Mouse (Mus musculus) kidney, adult 11 months (tissue): ENCODE data around the gene Sdhb.

Source experiments
- DNase-seq: peaks from one replicate; pipeline ENCODE4 v3.0.0; 2022

The Sdhb gene

DNA sequence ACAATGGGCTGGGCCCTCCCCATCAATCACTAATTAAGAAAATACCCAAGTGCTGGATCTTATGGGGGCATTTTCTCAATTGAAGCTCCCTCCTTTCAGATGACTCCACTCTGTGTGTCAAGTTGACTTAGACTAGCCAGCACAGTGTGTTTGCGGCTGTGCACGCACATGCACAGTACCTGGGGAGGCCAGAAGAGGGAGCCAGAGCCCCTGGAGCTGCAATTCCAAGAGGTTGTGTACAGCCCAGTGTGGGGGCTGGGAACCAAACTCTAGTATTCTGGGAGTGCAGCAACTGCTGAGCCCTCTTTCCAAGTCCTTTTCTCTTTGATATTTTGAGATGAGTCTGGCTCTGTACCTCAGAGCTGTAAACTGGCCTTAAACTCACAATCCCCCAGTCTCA lies 20.6 kb downstream of the Sdhb start:
- DNase-seq: no peak

DNA sequence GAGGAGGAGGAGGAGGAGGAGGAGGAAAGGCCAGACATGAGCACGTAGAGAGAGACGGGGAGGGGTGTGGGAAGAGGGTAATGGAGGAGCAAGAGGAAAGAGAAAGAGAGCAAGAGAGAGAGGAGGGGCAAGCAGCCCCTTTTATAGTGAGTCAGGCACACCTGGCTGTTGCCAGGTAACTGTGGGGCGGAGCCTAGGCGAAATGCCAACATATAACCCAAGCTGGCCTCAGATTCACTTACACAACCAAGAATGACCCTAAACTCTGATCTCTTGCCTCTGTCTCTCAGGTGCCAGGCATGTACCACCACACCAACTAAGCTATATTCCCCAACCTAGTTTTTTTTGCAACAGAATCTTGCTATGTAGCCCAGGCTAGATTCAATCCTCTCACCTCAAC lies 21.8 kb downstream of the Sdhb start:
- DNase-seq: no peak

DNA sequence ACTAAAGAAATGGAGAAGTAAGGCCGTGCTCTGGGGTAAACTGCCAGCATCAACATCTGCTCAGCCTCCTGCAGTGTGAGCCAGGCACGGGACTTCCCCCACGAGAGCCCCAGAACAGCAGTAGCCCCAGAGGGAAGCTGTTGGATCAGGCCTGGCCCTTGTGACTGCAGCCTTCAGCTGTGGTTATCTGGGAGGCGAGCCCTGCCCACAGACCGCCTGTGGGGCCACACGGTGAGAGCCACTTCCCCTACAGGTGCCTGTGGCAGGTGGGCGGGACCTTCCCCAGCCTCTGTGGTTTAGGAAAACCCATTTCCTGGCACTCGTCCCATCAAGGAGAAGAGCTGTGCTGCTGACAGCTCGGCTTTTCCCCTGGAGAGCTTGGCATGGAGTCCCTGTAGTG lies 22.4 kb downstream of the Sdhb start:
- DNase-seq: peak; percentile 36

DNA sequence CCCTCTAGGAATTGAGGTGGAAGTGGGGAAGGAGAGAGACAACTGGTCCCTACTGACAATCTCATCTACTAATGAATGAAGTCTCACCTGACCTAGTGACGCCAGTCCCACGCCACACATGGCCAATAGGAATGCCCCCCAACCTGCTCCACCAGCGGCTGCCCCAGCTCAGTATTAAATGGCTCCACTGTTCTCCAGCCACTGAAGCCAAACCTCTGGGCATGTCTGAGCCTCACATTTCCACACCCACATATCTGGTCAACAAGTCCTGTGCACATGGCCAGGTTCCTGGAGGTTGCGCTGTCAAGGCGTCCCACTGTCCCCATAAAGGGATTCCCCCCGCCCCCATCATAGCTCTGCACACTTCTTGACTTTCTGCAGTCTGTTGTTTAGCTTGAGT lies 23.5 kb downstream of the Sdhb start:
- no peak for DNase-seq

DNA sequence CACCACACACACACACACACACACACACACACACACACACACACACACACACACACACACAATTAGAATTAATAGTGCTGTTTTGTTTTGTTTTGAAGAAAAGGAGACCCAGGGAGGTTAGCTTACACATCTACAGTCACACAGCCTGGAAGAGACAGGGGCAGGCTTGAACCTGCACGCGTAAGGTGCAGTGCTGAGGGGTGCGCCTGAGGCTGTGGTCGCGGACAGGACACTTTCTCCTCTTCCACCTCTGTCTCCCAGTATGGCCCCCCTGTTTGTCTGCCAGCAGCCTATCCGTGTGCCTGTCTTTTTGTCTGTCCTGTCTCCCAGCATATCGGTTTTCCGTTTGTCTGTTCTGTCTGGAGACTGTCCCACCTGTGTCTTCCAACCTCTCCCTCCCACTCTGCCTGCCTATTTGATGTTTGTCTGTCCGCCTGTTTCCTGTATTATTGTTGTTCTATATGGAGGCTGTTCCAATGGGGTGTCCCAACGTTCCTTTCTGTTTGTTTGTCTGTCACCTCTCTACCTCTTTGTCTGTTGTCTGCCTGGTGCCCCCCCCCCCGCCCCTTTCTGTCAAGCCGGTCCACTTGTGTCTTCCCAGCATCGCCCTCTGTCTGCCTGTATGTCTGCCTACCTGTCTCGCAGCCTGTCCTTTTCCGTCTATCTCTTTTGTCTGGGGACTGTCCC lies 25.2 kb downstream of the Sdhb start:
- no peak for DNase-seq

DNA sequence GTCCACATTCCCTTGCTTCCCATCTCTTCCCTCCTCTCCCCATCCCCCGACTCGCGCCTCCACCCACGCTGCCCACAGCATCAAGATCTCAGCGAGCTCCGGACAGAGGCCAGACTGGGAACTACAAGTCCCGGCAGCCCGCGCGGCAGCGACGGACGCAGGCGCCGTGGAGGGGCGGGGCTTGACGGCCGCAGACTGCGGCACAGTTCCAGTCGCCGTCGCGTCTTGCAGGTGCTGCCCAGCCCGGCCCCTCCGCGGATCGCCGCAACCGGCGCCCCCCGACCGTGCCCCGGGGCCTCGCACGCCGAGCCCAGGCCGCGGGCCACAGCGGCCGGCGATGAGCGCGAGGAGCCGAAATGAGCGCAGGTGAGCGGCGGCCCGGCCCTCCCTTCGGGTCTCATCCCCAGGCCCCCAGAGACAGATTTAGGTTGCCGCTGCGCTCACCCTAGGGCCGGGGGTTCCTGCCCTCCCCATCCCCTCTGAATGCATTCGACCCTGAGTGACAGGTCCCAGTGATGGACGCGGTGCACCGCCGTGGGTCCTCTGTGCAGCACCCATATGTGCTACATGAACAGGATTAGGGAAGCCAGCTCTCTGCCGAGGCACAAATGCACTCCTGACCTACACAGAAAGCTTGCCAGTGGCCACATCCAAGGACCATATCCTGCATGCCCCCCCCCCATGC lies 25.9 kb downstream of the Sdhb start, which contains the start of gene Atp13a2:
Gene Atp13a2 (plus strand): TSS at position 163 of the 685 bp plus-strand sequence.
- DNase-seq: peak; percentile 86

DNA sequence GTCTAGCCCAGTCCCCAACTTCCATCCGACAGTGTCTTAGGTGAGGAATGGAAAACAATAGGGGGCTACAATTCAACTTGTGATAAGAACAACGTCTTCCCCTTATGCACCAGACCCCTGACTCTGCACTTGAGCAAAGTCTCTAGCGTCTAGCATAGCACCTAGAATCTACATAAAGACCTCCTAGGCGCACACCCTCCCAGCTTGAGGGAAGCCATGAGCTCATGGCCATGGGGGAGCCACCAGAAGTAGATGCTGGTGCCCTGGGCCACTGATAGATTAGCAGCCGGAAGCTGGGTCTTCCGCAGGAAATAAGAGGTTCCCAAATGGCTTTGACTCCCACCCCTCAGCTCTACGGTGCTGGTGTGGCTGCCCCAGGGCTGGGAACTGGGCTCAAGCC lies 26.5 kb downstream of the Sdhb start:
- DNase-seq: no peak

- no peak for DNase-seq
Observed at GRCm38 (mm10) chr4:140988706-140989290, 27.8 kb downstream of the Sdhb start.

DNA sequence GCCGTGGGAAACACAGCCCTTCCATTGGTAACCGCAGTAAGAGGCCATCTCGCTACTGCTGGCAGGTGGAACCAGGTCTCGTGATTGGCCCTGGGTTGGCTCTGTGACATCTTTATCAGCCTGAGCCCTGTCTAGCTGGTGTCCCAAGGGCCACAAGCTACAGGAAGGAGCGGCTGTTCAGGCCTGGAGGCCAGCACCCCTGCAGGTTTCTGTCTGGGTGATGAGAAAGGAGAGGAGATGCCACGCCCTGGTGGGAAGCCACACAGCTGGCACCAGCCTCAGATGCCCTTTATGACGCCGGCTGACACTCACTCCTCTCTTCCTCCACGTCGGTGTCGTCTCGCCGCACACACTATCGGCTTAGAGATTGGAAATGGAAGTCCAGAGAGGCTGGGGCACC lies 28.4 kb downstream of the Sdhb start:
- DNase-seq: no peak

DNA sequence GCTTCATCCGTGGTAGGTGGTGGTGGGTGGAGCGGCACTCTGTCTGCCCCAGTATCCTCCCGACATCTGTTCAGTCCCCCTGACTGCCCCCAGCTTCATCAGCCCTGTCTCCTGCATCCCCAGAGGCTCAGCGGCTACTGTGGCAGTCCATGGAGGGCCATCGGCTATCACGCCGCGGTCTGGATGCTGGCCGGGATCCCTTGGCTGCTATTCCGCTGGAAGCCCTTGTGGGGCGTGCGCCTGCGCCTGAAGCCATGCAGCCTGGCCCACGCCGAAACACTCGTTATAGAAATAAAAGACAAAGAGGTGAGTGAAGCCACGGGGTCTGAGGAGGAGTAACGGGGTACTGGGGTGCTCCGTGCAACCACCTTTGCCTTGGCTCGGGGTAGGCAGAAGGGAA lies 31.2 kb downstream of the Sdhb start:
- no peak for DNase-seq

DNA sequence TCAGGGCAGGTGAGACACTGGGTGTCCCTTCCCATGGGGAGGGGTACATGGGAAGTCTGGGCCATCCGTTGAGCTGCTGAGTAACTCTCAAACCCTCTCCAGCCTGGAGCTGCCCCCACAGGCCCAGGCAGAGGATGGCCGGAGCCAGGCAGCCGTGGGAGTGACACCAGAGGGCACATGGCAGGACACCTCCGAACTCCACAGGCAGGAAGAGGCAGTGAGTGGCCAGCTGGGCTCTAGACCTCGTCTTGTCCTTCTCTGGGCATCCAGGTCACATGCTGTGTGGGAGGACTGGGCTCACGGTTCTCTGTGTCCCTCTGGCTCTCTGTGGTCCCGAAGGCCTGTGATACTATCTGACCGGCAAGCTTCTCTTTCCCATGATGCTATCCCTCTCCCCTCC lies 32.8 kb downstream of the Sdhb start:
- no peak for DNase-seq

DNA sequence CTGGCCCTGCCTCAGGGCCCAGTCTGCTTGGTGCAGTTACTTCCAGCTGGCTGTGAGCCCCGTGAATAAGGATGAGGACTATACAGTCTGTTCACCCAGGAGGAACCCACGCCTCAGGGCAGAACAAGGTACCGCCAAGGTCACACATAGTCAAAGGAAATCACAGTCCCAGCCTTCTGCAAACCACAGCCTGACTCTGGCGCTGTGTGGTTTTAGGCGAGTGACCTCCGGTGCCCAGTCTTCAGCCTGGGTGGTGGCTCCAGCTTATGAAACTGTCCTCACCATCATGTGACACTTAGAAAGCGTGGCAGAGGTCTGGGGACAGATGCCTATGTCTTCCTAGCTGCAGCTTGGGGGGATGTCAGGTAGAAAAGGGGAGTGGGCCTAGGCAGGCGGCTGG lies 34.8 kb downstream of the Sdhb start:
- no peak for DNase-seq

DNA sequence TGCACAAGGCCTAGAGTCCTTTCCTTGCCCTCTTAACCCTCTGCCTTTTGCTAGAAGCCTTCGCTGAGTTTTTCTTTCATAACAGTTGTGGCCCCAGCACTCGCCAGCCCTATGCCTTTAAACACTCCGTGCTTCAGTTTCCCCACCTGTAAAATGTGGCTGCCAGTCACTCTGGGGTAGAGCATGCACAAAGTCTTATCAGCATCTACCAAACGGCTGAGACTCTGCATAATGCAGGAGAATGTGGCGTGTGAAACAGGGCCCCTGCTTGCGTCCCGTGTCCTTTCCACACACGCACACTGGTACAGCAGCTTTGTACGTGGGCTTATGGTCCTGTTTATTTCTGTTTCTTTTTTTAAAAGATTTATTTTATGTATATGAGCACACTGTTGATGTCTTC lies 35.8 kb downstream of the Sdhb start:
- DNase-seq: no peak

DNA sequence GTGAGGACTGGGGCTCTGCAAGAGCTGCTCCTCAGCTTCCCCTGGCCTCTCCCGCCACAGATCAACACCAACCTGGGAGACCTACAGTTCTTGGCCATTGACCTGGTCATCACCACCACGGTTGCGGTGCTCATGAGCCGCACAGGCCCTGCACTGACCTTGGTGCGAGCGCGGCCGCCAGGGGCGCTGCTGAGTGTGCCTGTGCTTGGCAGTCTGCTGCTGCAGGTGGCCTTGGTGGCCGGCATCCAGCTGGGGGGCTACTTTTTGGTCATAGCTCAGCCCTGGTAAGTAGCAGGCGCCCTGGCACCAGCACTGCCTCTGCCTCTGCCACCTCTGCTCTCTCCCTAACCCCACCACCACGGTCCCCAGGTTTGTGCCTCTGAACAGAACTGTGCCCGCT lies 45.0 kb downstream of the Sdhb start:
- no peak for DNase-seq

- peak; percentile 61 for DNase-seq
Observed at GRCm38 (mm10) chr4:141008028-141008427, 47.0 kb downstream of the Sdhb start.

- no peak for DNase-seq
Observed at GRCm38 (mm10) chr4:141010118-141010517, 49.1 kb downstream of the Sdhb start, which contains the start of gene Mfap2. Mfap2 (plus strand) TSS chr4:141010418.

- no peak for DNase-seq
Observed at GRCm38 (mm10) chr4:141010526-141010925, 49.5 kb downstream of the Sdhb start.

- DNase-seq: no peak
Observed at GRCm38 (mm10) chr4:141010941-141011429, 50.0 kb downstream of the Sdhb start.

GRCm38 (mm10) chr4:141011556-141012328 lies 50.7 kb downstream of the Sdhb start:
- no peak for DNase-seq

- no peak for DNase-seq
Observed at GRCm38 (mm10) chr4:141012558-141012957, 51.6 kb downstream of the Sdhb start.

DNA sequence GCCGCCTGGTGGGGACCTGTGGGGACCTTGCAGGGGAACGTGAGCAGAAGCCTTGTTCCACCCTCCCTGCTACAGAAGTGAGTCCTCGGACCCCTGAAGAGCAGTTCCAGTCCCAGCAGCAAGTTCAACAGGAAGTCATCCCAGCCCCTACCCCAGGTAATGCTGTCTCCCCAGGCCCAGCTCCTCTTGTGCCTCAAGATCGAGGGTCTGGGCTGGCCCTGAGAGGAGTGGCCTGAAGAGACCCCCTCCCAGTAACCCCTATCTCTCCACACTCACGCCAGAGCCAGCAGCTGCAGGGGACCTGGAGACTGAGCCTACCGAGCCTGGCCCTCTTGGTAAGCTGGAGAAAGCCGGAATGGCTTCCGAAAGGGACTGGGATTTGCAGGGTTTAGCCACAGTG lies 53.1 kb downstream of the Sdhb start:
- DNase-seq: no peak

- no peak for DNase-seq
Observed at GRCm38 (mm10) chr4:141014856-141015255, 53.9 kb downstream of the Sdhb start.

DNA sequence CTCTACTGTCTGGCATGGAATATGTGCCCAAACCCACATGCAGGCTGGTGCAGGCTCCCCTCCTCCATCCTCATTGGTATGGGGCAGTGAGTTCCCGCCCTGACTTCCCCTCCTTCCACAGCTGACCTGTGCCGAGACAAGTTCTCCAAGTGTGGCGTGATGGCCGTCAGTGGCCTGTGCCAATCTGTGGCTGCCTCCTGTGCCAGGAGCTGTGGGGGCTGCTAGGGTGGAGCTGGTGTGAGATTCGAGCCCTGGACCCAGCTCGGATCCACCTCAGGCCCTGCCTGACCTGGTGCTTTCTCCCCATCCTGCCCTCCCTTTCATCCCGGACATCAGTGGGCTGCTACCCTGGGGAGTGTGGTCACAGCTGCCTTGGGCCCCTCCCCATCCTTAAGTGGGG lies 54.4 kb downstream of the Sdhb start:
- DNase-seq: no peak
